Mouse (Mus musculus) heart, adult 9 months (tissue): ENCODE results near the gene Dtd2.

Experiments used
- DNase-seq, 2 experiments: peaks; one replicate each; pipeline ENCODE4 v3.0.0; 2022; ENCODE audit warnings: low spot score in 2 of 2

The Dtd2 gene

DNA sequence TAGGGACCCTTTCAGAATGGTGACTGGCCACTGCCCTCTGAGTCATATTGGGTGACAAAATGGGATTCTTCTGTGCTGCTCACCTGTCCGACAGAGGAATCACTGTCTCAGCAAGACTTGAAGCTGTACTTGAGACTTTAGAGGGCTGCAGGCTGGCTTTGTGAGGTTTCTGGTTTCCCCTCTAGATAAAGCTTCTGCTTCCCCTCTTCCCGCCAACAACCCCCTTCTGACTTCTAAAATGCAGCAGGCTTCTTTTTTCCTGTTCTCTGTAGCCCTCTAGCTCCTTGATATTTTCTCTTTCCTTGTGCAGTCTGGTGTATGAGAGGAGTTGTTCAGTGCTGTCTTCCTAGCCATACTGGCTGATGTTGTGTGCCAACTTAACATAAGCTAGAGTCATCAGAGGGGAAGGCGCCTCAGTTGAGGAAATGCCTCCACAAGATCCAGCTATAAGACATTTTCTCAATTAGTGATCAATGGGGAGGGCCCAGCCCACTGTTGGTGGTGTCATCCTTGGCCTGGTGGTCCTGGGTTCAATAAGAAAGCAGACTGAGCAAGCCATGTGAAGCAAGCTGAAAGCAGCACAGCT is 21.0 kb downstream of the Dtd2 start:
- DNase-seq, result no peak

DNA sequence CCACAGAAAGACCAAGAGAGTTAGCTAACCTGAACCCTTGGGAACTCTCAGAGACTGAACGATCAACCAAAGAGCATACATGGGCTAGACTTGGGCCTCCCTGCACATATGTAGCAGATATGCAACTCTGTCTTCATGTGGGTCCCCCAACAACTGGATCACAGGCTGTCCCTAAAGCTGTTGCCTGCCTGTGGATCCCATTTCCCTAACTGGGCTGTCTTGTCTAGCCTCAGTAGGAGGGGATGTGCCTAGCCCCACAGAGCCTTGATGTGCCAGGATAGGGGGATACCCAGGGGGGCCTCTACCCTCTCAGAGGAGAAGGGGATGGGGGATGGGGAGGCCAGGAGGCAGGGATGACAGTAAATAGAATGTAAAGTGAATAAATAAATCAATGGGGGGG is 22.7 kb downstream of the Dtd2 start:
- no peak for DNase-seq

DNA sequence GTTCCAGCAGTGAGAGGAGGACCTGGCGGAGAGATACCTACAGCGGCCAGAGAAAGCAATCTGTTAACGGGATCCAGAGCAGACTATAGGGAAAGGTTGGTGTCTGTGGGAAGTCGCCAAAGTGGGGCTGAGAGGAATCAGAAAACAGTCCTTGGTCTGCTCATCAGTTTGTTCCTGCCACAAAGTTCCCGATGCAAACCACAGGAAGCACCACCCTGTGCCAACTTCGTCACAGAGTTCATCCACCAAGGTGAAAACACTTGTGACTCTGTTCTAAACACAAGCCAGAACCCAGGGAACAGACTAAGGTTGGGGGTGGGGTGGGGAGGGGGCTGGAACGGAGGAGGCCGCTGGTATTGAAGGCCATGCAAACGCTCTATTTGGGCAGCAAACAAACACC is 29.8 kb downstream of the Dtd2 start:
- peak; percentile 9 to 21 for DNase-seq

DNA sequence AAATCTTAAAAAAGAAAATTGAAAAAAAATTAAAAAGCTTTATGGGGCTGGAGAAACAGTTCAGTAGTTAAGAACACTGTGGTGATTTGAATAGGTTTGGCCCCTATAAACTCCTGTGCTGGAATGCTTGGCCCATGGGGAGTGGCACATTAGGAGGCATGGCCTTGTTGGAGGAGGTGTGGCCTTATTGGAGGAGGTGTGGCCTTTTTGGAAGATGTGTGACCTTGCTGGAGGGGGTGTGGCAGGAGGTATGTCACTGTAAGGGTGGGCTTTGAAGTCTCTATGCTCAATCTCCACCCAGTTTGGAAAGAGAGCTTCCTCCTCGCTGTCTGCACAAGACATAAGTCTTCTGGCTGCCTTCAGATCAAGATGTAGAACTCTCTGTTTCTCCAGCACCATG is 31.9 kb downstream of the Dtd2 start:
- DNase-seq, result no peak

DNA sequence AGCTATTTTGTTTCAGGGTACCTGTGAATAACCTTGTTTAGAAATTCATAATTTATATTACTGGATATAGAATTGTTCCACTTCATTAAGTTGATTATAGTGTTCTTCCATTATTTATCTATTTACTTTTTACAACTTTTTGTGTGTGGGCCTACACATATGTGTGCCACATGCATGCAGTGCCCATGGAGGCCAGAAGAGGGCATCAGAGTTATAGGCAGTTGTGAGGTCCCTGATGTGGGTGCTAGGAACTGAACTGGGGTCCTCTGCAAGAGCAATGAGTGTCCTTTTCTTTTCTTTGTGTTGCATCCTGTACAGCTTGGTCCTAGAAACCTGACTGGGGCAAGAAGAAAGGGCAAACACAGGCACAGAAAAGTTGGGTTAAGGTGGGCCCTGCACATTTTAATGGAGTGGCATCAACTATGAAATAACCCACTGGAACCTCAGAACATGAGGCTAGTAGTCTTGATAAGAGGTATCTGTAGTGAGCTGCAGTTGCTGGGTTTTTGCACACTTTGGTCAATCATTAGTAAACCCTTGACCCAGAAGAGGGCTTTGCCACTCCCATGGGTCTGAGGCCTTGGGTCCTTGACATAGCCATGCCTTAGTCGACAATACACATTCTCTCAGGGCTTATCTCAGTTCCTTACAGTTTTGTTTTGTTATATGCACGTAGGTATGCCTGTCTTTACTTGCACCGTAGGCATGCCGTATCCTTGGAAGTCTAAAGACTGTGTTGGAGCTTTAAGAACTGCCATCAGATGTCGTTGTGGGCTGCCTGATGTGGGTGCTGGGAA is 33.8 kb downstream of the Dtd2 start:
- DNase-seq, result no peak

DNA sequence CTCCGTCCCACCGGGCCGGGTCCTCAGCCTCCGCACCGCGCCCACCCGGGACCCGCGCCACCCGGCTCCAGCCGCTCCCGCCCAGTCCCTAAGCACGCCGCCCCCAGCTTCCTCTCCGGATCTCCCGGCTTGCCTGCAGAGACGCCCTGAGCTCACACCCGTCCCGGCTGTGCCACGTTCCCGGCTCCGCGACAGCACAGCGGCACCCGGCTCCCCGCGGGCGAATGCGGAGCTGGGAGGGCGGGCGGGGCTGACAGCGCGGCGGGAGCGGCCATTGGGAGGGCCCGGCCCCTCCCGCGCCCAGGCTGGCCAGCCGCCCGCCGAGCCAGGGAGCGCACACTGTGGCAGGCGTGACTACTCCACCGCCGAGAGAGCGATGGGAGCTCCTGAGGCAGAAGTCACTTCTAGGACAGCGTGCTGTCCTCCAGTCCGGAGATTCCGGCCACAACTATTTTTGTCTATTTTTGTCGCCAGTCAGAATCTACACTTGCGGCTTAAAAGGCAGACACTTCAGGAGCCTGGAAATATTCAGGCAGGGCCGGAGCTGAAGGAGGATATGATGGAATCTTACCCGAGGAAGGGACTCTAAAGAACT is 35.1 kb downstream of the Dtd2 start, which contains the start of gene Heatr5a:
Heatr5a (minus strand) TSS at position 252 of the 595 bp plus-strand sequence.
- peak; percentile 90 to 92 for DNase-seq

DNA sequence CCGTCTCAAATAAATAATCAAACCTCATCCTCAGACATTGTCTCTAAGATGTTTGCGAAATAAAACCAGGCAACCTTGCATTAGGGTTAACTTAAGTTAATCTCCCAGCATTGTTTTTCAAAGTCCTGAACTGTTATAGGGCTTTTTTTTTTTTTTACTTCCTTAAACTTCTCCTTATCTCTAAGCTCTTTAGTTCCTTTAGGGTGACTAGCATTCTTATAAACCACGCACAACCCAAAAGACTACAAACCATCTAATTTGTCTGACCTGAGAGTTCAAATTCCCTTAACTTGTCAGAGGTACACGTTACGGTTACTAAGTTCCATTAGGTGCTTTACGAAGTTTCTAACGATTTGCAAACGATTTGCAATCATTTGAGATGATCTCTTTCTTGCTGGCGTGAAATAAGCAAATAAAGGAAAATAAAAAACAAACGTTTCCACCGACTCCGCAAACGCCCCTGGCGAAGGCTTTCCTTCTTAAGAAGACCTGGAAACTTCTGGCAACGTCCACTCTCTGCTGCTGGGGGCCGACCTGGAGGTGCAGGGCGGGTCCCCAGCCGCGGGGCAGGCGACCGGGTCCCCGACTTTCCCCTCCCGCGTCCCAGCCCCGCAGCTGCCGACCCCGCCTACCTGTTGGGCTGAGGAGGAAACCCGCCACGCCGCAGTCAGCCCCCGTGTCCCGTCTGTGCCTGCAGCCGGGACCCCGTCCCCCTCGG is 35.8 kb downstream of the Dtd2 start:
- no peak for DNase-seq

DNA sequence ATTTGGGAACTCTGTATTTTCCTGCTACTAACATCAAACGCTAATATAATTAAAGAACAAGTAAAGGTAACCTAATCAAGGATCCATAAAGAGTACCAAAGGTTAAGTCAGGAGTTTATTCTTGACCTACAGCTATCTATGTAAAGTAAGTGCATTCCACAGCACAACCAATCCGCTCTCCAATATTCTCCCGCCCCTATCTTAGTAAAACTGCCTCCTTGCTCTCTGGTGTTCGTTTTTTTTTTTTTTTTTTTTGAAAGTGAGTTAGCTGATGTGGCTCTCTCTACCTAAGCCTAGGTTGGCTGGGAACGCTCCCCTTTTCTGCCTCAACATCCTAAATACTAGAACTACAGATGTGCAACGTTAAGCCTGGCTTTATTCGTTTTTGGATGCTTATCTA is 36.4 kb downstream of the Dtd2 start:
- DNase-seq, result no peak

DNA sequence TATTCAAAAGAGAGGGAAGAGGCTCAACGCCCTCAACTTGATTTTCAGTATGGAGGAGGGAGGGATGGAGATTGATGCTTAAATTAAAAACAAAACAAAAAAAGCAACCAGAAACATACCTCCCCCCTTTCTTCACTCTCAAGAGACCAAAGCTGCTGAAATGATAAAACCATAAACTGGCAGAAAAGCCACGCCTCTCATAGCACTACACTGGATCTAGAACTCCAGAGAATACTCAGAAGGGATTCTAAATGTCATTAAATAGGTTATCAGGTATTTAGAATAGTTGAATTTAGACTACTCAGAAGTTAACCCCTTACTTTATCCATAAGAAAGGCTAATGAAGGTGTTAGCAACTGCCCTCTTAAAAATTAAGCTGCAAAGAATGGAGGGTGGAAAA is 37.2 kb downstream of the Dtd2 start:
- no peak for DNase-seq

DNA sequence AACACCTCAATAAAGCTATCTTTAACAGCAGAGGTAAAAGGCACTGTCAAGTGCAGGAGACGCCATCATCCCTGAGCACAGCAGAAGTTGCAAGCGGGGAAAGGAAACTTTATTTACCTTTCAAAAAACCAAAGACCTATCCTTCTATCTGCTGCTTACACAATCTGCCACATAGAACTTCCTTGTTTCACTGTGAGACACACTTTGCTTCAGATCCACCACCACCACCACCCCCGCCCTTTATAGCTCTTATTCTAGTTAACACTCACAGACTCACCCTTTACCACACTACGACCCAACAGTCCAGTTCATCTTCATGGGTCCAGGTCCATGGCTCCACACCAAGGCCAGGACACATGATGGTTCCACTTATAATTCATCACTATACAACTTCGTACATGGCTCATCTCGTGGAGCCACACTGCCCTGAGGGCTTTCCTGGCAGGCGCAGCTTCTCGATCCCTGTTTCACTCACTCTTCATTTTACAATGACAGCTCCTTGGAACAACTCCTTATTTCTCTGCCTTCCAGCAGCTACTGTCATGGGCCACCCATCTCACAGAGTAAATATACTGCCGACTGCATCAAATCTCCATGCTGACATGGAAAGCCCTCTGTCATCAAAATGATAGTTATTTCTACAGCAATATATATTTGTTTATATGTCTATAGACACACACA is 38.2 kb downstream of the Dtd2 start:
- DNase-seq, result no peak

DNA sequence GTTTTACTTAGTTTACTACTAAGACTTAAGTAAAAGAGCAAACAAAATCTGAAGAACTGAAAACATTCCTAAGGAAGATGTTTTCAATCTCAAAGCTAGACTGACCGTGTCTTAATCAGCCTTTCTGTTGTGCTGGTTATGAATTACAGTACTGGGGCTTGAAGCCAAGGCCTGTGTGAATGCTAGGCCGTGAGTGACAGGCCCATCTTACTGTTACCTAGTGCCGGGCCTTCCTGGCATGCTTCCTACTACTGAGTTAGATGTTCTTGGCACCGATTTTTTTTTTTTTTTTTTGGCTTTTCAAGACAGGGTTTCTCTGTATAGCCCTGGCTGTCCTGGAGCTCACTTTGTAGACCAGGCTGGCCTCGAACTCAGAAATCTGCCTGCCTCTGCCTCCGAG is 48.7 kb downstream of the Dtd2 start:
- DNase-seq, result no peak

DNA sequence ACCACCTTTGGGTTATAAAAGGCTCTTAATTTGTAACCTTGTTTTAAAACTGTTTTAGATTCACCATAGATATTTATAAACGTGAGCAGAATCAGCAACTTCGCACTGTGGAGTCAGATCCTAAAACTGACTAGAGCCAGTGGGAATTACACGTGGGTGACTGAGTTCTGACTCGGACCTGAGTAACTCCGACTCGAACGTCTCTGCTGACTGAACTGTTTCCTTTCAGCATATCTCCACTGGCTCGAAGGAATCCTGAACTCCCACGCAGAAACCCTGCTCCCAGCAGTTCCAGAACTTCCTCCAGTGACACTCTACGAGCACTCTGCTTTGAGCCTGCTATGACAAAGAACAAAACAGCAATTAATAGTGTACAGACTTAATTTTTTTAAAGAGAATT is 54.0 kb downstream of the Dtd2 start:
- DNase-seq, result no peak

DNA sequence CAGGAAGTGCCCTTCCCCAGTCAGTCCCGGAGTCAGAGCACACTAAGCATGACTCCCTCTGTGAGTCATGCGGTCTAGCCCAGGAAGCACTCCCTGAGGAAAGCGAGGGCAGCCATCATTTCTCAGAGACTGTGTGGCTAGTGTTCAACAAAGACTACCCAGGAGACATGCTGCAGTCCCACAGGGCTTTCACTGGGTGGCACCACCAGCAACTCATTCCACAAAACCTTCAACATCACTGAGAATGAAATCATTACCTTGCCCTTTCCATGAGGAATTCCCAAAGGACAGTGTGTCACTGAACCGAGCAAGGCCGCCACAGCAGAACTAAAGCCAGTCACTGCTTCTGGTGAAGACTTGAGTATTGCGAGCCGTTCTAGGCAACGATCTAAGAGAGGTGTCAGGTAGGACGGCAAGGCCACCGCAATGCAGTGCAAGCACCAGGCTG is 58.8 kb downstream of the Dtd2 start:
- DNase-seq, result no peak

DNA sequence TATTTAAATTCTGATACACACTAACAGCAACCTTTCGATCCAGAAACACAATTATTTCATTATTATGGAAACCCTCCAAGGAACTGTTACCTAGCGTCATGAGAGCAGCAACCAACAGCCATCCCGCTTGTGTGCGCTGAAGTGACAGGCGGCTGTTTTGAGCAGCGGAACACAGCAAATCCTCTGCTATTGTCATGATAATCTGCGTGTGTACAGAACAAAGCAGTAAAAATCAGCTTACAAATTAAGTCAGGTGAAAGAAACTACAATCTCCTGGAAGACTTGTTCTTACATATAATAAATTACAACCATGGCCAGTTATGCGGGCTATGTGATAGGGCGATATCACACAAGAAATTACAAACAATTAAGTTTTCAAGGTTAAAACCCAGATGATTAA is 61.0 kb downstream of the Dtd2 start:
- DNase-seq, result no peak

DNA sequence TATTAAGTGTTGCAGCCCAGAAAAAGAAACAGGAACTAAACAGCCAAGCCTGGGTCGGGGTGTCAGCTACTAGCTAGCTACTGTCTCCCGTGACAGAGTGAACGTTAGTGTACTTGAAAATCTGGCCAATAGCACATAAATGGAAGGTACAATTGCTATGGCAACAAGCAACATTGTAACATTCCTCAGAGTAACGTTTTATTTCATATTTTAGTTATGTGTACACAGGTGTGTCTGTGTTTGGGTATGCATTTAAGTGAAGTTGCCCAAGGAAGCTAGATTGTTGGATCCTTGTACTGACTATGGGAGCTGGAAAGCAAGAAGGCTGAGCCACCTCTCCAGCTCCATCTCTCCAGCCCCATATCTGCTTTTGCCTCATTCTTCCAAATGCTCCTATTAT is 66.5 kb downstream of the Dtd2 start:
- DNase-seq, result no peak
